Mouse (Mus musculus): Measurements from ENCODE around the gene Srrt. TPM values are rescaled to one million over a fixed set of nuclear protein-coding genes. Genes with fewer than 3 reads are reported as not detected.

Gene Srrt
- polyA plus RNA-seq, 1 experiment from 2014 or later: 92.0 TPM

DNA sequence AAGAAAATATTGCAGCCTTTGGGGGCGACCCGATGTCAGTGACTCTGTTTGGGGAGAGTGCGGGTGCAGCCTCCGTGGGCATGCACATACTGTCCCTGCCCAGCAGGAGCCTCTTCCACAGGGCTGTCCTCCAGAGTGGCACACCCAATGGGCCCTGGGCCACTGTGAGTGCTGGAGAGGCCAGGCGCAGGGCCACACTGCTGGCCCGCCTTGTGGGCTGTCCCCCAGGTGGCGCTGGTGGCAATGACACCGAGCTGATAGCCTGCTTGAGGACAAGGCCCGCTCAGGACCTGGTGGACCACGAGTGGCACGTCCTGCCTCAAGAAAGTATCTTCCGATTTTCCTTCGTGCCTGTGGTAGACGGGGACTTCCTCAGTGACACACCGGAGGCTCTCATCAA is 16.8 kb downstream of the Srrt start:
- Histone ChIP-seq H3K4me3 (ENCODE audit: low read depth, low read length) (peak overlapping the region; percentile 30), H3K27me3 (ENCODE audit: control insufficient read depth, insufficient read depth, low read length) (peaks cover 47% of the 10 kb centered on the region), H3K27ac (ENCODE audit: low read depth, low read length) (peak overlapping the region; percentile 89), H3K4me1 (ENCODE audit: control insufficient read depth, insufficient read depth, low read length) (peaks cover 35% of the 10 kb centered on the region), H3K4me2 (peak overlapping the region; percentile 87), H3K36me3 (ENCODE audit: control insufficient read depth, insufficient read depth, low read length) (no peaks in the 10 kb centered on the region), H3K9ac (ENCODE audit: low read depth, low read length) (peak overlapping the region; percentile 67; the same call in 1 of the 2 replicates), H3K9me3 (replicated peaks; ENCODE audit: control insufficient read depth, low read length) (no peaks in the 10 kb centered on the region)
- ATAC-seq (replicated peaks; ENCODE audit: insufficient number of reproducible peaks, low FRiP score, low TSS enrichment): 0 out of 2 replicates have a peak, but pooled peaks have one; percentile 8
- WGBS (ENCODE audit: insufficient replicate concordance): 17% methylated on average over 15 of the region's 15 CpGs

DNA sequence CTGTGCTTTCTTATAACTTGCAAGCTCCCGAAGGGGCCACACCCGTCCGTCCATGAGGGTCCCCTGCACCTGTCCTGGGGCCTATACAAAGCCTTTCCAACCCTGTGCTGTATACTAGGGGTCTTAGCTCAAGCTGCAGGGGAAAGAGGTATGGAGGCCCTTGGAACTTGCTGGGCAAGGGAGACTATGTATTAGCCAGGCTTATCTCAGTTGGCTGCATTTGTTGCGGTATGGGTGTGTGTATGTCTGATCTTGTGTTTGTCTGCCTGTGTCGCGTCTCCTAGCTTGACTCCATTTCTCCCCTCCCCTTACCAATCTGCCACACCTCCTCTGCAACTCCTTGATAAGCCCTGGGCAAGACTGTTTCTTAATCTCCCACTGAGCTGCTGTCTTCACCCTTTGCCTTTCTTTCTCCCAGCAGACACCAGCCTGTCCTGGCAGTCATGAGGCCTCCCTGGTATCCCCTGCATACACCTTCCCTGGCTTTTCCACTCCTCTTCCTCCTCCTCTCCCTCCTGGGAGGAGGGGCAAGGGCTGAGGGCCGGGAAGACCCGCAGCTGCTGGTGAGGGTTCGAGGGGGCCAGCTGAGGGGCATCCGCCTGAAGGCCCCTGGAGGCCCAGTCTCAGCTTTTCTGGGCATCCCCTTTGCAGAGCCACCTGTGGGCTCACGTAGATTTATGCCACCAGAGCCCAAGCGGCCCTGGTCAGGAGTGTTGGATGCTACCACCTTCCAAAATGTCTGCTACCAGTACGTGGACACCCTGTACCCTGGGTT is 17.7 kb downstream of the Srrt start:
- peak overlapping the region; percentile 87 for H3K4me2 ChIP-seq
- H3K4me1 ChIP-seq (ENCODE audit: control insufficient read depth, insufficient read depth, low read length): peaks cover 35% of the 10 kb centered on the region
- 40% methylated on average over 13 of the region's 13 CpGs for WGBS (ENCODE audit: insufficient replicate concordance)
- H3K9me3 ChIP-seq (replicated peaks; ENCODE audit: control insufficient read depth, low read length): no peaks in the 10 kb centered on the region
- H3K4me3 ChIP-seq (ENCODE audit: low read depth, low read length): peak overlapping the region; percentile 52
- no peaks in the 10 kb centered on the region for H3K36me3 ChIP-seq (ENCODE audit: control insufficient read depth, insufficient read depth, low read length)
- H3K9ac ChIP-seq (ENCODE audit: low read depth, low read length): peak overlapping the region; percentile 70
- H3K27ac ChIP-seq (ENCODE audit: low read depth, low read length): peak overlapping the region; percentile 89
- H3K27me3 ChIP-seq (ENCODE audit: control insufficient read depth, insufficient read depth, low read length): peaks cover 47% of the 10 kb centered on the region
- peak; percentile 47 for ATAC-seq (replicated peaks; ENCODE audit: insufficient number of reproducible peaks, low FRiP score, low TSS enrichment)

DNA sequence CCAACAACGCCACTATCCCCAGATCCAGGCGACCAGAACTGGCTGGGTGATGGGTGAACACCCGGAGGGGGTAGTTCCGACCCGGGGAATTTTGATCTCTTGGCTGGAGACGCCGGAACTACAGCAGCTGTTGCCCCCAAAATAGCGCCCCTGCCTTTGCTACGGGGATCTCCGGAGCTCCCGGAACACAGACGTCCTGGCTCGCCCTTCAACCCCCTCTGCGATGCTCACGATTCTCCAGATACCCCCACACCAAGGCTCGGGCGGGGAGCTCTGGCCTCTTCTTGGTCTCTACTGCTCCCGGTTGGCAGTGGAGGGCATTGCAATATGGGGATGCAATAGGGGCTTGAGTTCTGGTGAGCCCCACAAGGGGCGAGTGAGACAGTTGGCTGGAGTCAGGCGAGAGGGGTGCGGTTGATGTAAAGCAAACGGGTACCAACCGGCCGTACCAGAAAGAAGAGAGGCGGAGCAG is 18.4 kb downstream of the Srrt start:
- Histone ChIP-seq H3K4me2 (peak overlapping the region; percentile 87), H3K4me1 (ENCODE audit: control insufficient read depth, insufficient read depth, low read length) (peaks cover 35% of the 10 kb centered on the region), H3K4me3 (ENCODE audit: low read depth, low read length) (peak overlapping the region; percentile 52), H3K9ac (ENCODE audit: low read depth, low read length) (peak overlapping the region; percentile 70), H3K36me3 (ENCODE audit: control insufficient read depth, insufficient read depth, low read length) (no peaks in the 10 kb centered on the region), H3K27me3 (ENCODE audit: control insufficient read depth, insufficient read depth, low read length) (peaks cover 47% of the 10 kb centered on the region), H3K27ac (ENCODE audit: low read depth, low read length) (peak overlapping the region; percentile 89), H3K9me3 (replicated peaks; ENCODE audit: control insufficient read depth, low read length) (no peaks in the 10 kb centered on the region)
- ATAC-seq (replicated peaks; ENCODE audit: insufficient number of reproducible peaks, low FRiP score, low TSS enrichment): no peak
- WGBS (ENCODE audit: insufficient replicate concordance): under 1% methylated on average over 24 of the region's 25 CpGs

DNA sequence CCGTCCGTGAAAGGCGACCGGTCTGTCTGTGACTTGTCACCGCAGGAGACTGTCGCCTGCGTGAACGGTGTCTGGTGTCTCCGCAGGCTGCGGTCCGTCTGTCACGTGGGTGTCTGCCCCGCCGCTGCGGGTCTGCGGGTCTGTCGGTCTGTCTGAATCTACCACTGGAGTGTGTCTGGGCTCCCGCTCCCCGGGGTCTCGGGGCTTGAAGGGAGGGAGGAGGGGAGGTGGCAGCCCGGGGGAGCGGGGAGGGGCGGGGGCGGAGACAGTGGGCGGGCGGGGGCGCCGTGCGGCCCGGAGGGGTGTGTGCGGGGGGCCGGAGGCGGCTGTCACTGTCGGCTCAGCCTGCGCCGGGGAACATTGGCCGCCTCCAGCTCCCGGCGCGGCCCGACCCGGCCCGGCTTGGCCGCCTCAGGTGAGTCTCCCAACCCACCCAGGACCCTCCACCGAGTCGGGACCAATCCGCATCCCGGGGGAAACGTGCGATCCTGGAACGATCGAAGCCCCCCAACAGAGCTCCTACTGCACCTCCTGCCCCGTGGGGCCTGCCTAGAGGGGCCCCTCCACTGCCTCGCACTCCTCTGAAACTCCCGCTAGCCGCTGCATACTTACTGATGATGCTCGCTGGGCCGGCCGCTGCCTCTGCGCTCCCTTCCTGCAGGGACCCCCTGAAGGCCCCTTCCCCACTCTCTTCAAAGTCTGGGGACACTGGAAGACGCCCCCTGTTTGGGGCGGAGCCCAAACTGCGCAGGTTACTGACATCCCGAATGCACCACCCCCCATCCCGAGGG is 19.3 kb downstream of the Srrt start:
- no peak for ATAC-seq (replicated peaks; ENCODE audit: insufficient number of reproducible peaks, low FRiP score, low TSS enrichment)
- Histone ChIP-seq H3K4me2 (peak overlapping the region; percentile 87), H3K9ac (ENCODE audit: low read depth, low read length) (peak overlapping the region; percentile 78), H3K36me3 (ENCODE audit: control insufficient read depth, insufficient read depth, low read length) (no peaks in the 10 kb centered on the region), H3K9me3 (replicated peaks; ENCODE audit: control insufficient read depth, low read length) (no peaks in the 10 kb centered on the region; the same call in 1 of the 2 replicates), H3K4me1 (ENCODE audit: control insufficient read depth, insufficient read depth, low read length) (peaks cover 34% of the 10 kb centered on the region), H3K27me3 (ENCODE audit: control insufficient read depth, insufficient read depth, low read length) (peaks cover 47% of the 10 kb centered on the region), H3K4me3 (ENCODE audit: low read depth, low read length) (peak overlapping the region; percentile 52), H3K27ac (ENCODE audit: low read depth, low read length) (peak overlapping the region; percentile 89)
- WGBS (ENCODE audit: insufficient replicate concordance): under 1% methylated on average over 58 of the region's 65 CpGs

GRCm38 (mm10) chr5:137287032-137287952 is 20.2 kb downstream of the Srrt start, which contains the start of gene Ache:
Ache (plus strand) TSS chr5:137287519.
- H3K36me3 ChIP-seq (ENCODE audit: control insufficient read depth, insufficient read depth, low read length): no peaks in the 10 kb centered on the region
- peaks cover 44% of the 10 kb centered on the region for H3K27me3 ChIP-seq (ENCODE audit: control insufficient read depth, insufficient read depth, low read length)
- ATAC-seq (replicated peaks; ENCODE audit: insufficient number of reproducible peaks, low FRiP score, low TSS enrichment): no peak
- peaks cover 31% of the 10 kb centered on the region for H3K4me1 ChIP-seq (ENCODE audit: control insufficient read depth, insufficient read depth, low read length)
- peak within 1 kb of the TSS; percentile 89 for H3K27ac ChIP-seq (ENCODE audit: low read depth, low read length)
- H3K4me2 ChIP-seq: peak within 1 kb of the TSS; percentile 87
- H3K9me3 ChIP-seq (replicated peaks; ENCODE audit: control insufficient read depth, low read length): no peaks in the 10 kb centered on the region; the same call in 1 of the 2 replicates
- H3K9ac ChIP-seq (ENCODE audit: low read depth, low read length): peak within 1 kb of the TSS; percentile 78
- WGBS (ENCODE audit: insufficient replicate concordance): 1% methylated on average over 40 of the region's 40 CpGs
- peak within 1 kb of the TSS; percentile 52 for H3K4me3 ChIP-seq (ENCODE audit: low read depth, low read length)

DNA sequence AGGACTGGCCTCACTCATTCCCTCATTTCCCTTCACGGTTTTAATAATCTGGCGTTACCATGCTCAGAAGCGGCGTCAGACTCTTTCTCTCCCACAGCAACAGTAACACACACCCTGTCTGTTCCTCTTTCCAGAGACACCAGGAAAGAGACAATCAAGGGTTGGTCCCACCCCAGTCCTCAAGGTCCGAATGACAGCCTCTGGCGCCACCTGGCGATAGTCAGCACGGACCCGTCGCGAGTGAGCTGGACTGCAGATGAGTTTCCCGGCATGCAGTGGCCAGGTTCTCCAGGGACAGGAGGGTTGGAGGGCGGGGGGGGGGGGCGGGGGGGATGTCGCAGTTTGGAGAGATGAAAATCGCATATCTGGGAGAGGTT is 20.8 kb downstream of the Srrt start:
- Histone ChIP-seq H3K27me3 (ENCODE audit: control insufficient read depth, insufficient read depth, low read length) (peaks cover 37% of the 10 kb centered on the region), H3K4me3 (ENCODE audit: low read depth, low read length) (peak overlapping the region; percentile 52), H3K9me3 (replicated peaks; ENCODE audit: control insufficient read depth, low read length) (no peaks in the 10 kb centered on the region; the same call in 1 of the 2 replicates), H3K9ac (ENCODE audit: low read depth, low read length) (no peak overlapping the region), H3K4me1 (ENCODE audit: control insufficient read depth, insufficient read depth, low read length) (peaks cover 31% of the 10 kb centered on the region), H3K27ac (ENCODE audit: low read depth, low read length) (no peak overlapping the region), H3K36me3 (ENCODE audit: control insufficient read depth, insufficient read depth, low read length) (no peaks in the 10 kb centered on the region), H3K4me2 (peak overlapping the region; percentile 87)
- WGBS (ENCODE audit: insufficient replicate concordance): under 1% methylated on average over 15 of the region's 16 CpGs
- ATAC-seq (replicated peaks; ENCODE audit: insufficient number of reproducible peaks, low FRiP score, low TSS enrichment): no peak

DNA sequence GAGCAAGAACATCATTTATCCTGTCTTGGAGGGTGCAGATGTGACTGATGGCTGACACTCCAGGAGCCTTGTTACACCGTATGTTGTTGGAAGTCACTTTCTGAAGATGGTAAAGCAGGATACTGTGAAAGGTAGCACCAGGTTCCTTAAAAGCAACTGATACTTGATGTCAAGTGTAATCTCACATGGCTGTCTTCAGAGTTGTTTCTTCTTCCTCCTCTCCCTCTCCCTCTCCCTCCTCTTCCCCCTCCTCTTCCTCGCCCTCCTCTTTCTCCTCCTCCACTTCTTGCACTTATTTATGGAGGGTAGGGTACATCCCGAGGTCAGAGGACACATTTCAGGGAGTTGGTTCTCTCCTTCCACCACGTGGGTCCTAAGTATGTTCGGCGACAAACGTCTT is 21.5 kb downstream of the Srrt start:
- Histone ChIP-seq H3K4me2 (no peak overlapping the region; the same call in 1 of the 2 replicates), H3K27ac (ENCODE audit: low read depth, low read length) (no peak overlapping the region), H3K4me3 (ENCODE audit: low read depth, low read length) (no peak overlapping the region), H3K36me3 (ENCODE audit: control insufficient read depth, insufficient read depth, low read length) (no peaks in the 10 kb centered on the region), H3K9me3 (replicated peaks; ENCODE audit: control insufficient read depth, low read length) (no peaks in the 10 kb centered on the region; the same call in 1 of the 2 replicates), H3K4me1 (ENCODE audit: control insufficient read depth, insufficient read depth, low read length) (peaks cover 31% of the 10 kb centered on the region), H3K27me3 (ENCODE audit: control insufficient read depth, insufficient read depth, low read length) (peaks cover 35% of the 10 kb centered on the region), H3K9ac (ENCODE audit: low read depth, low read length) (no peak overlapping the region)
- 47% methylated on average over 7 of the region's 7 CpGs for WGBS (ENCODE audit: insufficient replicate concordance)
- no peak for ATAC-seq (replicated peaks; ENCODE audit: insufficient number of reproducible peaks, low FRiP score, low TSS enrichment)

DNA sequence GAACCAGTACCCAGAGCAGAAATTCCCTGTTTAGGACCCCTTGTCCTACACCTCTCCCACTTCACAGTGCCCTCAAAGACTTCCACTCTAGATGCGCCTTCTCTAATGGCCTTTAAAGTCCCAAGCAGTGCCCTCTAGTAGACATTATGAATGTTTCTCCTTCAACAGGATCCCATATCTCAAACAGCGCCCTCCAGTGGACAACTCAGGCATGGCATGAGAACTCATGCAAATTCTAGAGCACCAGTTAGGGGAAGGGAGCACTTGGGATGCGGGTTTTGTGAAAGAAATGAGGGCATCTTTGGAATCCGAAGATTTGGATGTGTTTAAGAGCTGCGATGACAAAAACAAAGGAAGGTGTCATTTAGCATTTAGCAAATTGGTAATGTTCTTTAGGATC is 22.4 kb downstream of the Srrt start:
- no peak overlapping the region for H3K4me3 ChIP-seq (ENCODE audit: low read depth, low read length)
- 54% methylated on average over 5 of the region's 5 CpGs for WGBS (ENCODE audit: insufficient replicate concordance)
- H3K4me1 ChIP-seq (ENCODE audit: control insufficient read depth, insufficient read depth, low read length): peaks cover 27% of the 10 kb centered on the region
- H3K9ac ChIP-seq (ENCODE audit: low read depth, low read length): no peak overlapping the region
- H3K9me3 ChIP-seq (replicated peaks; ENCODE audit: control insufficient read depth, low read length): no peaks in the 10 kb centered on the region; the same call in 1 of the 2 replicates
- peaks cover 27% of the 10 kb centered on the region for H3K27me3 ChIP-seq (ENCODE audit: control insufficient read depth, insufficient read depth, low read length)
- no peak overlapping the region for H3K4me2 ChIP-seq
- no peak overlapping the region for H3K27ac ChIP-seq (ENCODE audit: low read depth, low read length)
- no peaks in the 10 kb centered on the region for H3K36me3 ChIP-seq (ENCODE audit: control insufficient read depth, insufficient read depth, low read length)
- ATAC-seq (replicated peaks; ENCODE audit: insufficient number of reproducible peaks, low FRiP score, low TSS enrichment): no peak

Data from heart, embryonic 11.5 days (tissue).